Mouse (Mus musculus) intestine, postnatal 0 days (tissue): ENCODE measurements around the gene Csn1s2a. TPM values are rescaled to one million over a fixed set of nuclear protein-coding genes. Genes with fewer than 3 reads are reported as not detected.
"Not testable (repeated sequence)": the region's sequence is repeated elsewhere in the genome, so short reads cannot be mapped to it uniquely, and the experiment has no call there.

Experiments used
- ATAC-seq: fragments of 200-750 bp; cut with Nextera tagmentation; 2 replicates; pipeline ENCODE4 v1.8.0; 2017; ENCODE audit warnings: mild to moderate bottlenecking, moderate TSS enrichment, moderate library complexity
- H3K27ac ChIP-seq: fragments of 300-500 bp; sonication (generic); 2 replicates; pipeline ENCODE4 v1.5.1; 2014; ENCODE audit warnings: mild to moderate bottlenecking, low read depth, low read length, moderate library complexity
- H3K27me3 ChIP-seq: fragments of 300-500 bp; sonication (generic); replicated peaks from 2 replicates; pipeline ENCODE4 v1.6.1; 2014; ENCODE audit warnings: low read length, mixed read lengths; ENCODE audit not compliant: control insufficient read depth, insufficient read depth
- H3K36me3 ChIP-seq: fragments of 300-500 bp; sonication (generic); 2 replicates; pipeline ENCODE4 v1.6.1; 2014; ENCODE audit warnings: mild to moderate bottlenecking, moderate library complexity; ENCODE audit not compliant: control insufficient read depth, insufficient read depth
- H3K4me1 ChIP-seq: fragments of 300-500 bp; sonication (generic); replicated peaks from 2 replicates; pipeline ENCODE4 v1.6.1; 2014; ENCODE audit warnings: antibody characterized with exemption, low read length, mixed read lengths; ENCODE audit not compliant: control insufficient read depth, insufficient read depth
- H3K4me2 ChIP-seq: fragments of 300-500 bp; sonication (generic); replicated peaks from 2 replicates; pipeline ENCODE4 v1.6.1; 2014; ENCODE audit warnings: low read depth, mild to moderate bottlenecking, moderate library complexity
- H3K4me3 ChIP-seq: fragments of 300-500 bp; sonication (generic); 2 replicates; pipeline ENCODE4 v1.5.1; 2014; ENCODE audit warnings: low read depth, low read length
- H3K9ac ChIP-seq: fragments of 300-500 bp; sonication (generic); 2 replicates; pipeline ENCODE4 v1.6.1; 2014; ENCODE audit warnings: mild to moderate bottlenecking, low read depth, low read length
- H3K9me3 ChIP-seq: fragments of 300-500 bp; sonication (generic); 2 replicates; pipeline ENCODE4 v1.6.1; 2016; ENCODE audit warnings: mixed run types; ENCODE audit not compliant: control insufficient read depth
- CTCF ChIP-seq: sonication (generic); IDR thresholded peaks from 2 replicates; pipeline ENCODE4 v1.5.1; 2016; ENCODE audit warnings: low read depth, mild to moderate bottlenecking, control low read depth, antibody characterized with exemption, moderate library complexity
- WGBS: fragments of 180-500 bp; shearing (Covaris S2); extraction: QIAGEN DNeasy Blood & Tissue Kit; methylation state at CpG from one replicate; pipeline ENCODE4 v1.1.7; 2014; 5-methylcytosine and 5-hydroxymethylcytosine counted together
- polyA plus RNA-seq: library from polyadenylated mRNA; unstranded; fragments of >200 nt; fragmentation: Nextera tagmentation; extraction: Ambion mirVana; gene quantifications from 2 replicates; pipeline ENCODE4 v1.2.1, GENCODE M21; 2015

The Csn1s2a gene
- polyA plus RNA-seq = 1.5 and 5.5 TPM in 2 replicates

GRCm38 (mm10) chr5:87774267-87774666 lies at the start of gene Csn1s2a:
Gene Csn1s2a (plus strand): TSS chr5:87774567.
- H3K4me3 ChIP-seq = no peak within 1 kb of the TSS
- no peak for TF ChIP-seq CTCF
- 80% methylated on average over 1 of the region's 1 CpGs for WGBS
- H3K4me2 ChIP-seq = no peak within 1 kb of the TSS
- no peak for ATAC-seq
- H3K27ac ChIP-seq = no peak within 1 kb of the TSS
- H3K36me3 ChIP-seq = no peaks in the 10 kb centered on the region
- no peaks in the 10 kb centered on the region for H3K4me1 ChIP-seq
- H3K9ac ChIP-seq = no peak within 1 kb of the TSS
- H3K27me3 ChIP-seq = no peaks in the 10 kb centered on the region
- no peaks in the 10 kb centered on the region for H3K9me3 ChIP-seq

- ATAC-seq = no peak
- H3K4me1 ChIP-seq = no peaks in the 10 kb centered on the region
- no peak overlapping the region for H3K27ac ChIP-seq
- H3K4me3 ChIP-seq = no peak overlapping the region
- no peak overlapping the region for H3K4me2 ChIP-seq
- no peaks in the 10 kb centered on the region for H3K36me3 ChIP-seq
- no peak overlapping the region for H3K9ac ChIP-seq
- H3K9me3 ChIP-seq = no peaks in the 10 kb centered on the region
- TF ChIP-seq CTCF = no peak
- H3K27me3 ChIP-seq = no peaks in the 10 kb centered on the region
These were observed 39.5 kb upstream of the Csn1s2a start for GRCm38 (mm10) chr5:87734821-87735220.

GRCm38 (mm10) chr5:87753471-87753870 lies 20.9 kb upstream of the Csn1s2a start:
- ATAC-seq = no peak
- H3K36me3 ChIP-seq = no peaks in the 10 kb centered on the region
- H3K9ac ChIP-seq = no peak overlapping the region
- H3K4me2 ChIP-seq = no peak overlapping the region
- no peaks in the 10 kb centered on the region for H3K9me3 ChIP-seq
- no peak overlapping the region for H3K4me3 ChIP-seq
- no peak overlapping the region for H3K27ac ChIP-seq
- H3K4me1 ChIP-seq = no peaks in the 10 kb centered on the region
- TF ChIP-seq CTCF = no peak
- 92% methylated on average over 1 of the region's 1 CpGs for WGBS
- H3K27me3 ChIP-seq = no peaks in the 10 kb centered on the region

- H3K27me3 ChIP-seq = no peaks in the 10 kb centered on the region
These were observed 9.8 kb upstream of the Csn1s2a start for GRCm38 (mm10) chr5:87764546-87764945.

GRCm38 (mm10) chr5:87772151-87772550 lies 2.2 kb upstream of the Csn1s2a start:
- H3K4me3 ChIP-seq, H3K9ac ChIP-seq, H3K27ac ChIP-seq, H3K4me2 ChIP-seq, H3K27me3 ChIP-seq, H3K9me3 ChIP-seq, H3K4me1 ChIP-seq, ATAC-seq, H3K36me3 ChIP-seq: not testable (repeated sequence)
- 43% methylated on average over 2 of the region's 2 CpGs for WGBS

More at GRCm38 (mm10) chr5:87764546-87764945, 9.8 kb upstream of the Csn1s2a start:
- Histone ChIP-seq H3K27ac (no peak overlapping the region), H3K9me3 (no peaks in the 10 kb centered on the region), H3K4me3 (no peak overlapping the region), H3K4me2 (no peak overlapping the region), H3K4me1 (no peaks in the 10 kb centered on the region), H3K9ac (no peak overlapping the region), H3K36me3 (no peaks in the 10 kb centered on the region)
- 76% methylated on average over 3 of the region's 3 CpGs for WGBS
- ATAC-seq = no peak
- TF ChIP-seq CTCF = no peak

- Histone ChIP-seq H3K27me3 (no peaks in the 10 kb centered on the region), H3K4me3 (no peak overlapping the region), H3K4me1 (no peaks in the 10 kb centered on the region), H3K36me3 (no peaks in the 10 kb centered on the region), H3K9me3 (no peaks in the 10 kb centered on the region), H3K27ac (no peak overlapping the region), H3K9ac (no peak overlapping the region), H3K4me2 (no peak overlapping the region)
- 47% methylated on average over 4 of the region's 4 CpGs for WGBS
- 0 out of 2 replicates have a peak, but pooled peaks have one; percentile 9 for TF ChIP-seq CTCF
- no peak for ATAC-seq
These were observed 8.4 kb downstream of the Csn1s2a start for GRCm38 (mm10) chr5:87782731-87783130.

- H3K36me3 ChIP-seq = no peaks in the 10 kb centered on the region
- H3K9ac ChIP-seq = no peak within 1 kb of the TSS
- H3K27ac ChIP-seq = no peak within 1 kb of the TSS
- H3K4me1 ChIP-seq = no peaks in the 10 kb centered on the region
- no peak within 1 kb of the TSS for H3K4me2 ChIP-seq
- H3K9me3 ChIP-seq = no peaks in the 10 kb centered on the region
- ATAC-seq = no peak
- TF ChIP-seq CTCF = no peak
- H3K4me3 ChIP-seq = no peak within 1 kb of the TSS
- H3K27me3 ChIP-seq = no peaks in the 10 kb centered on the region
- 61% methylated on average over 2 of the region's 2 CpGs for WGBS
These were observed 33.4 kb downstream of the Csn1s2a start, which contains the start of gene Csn1s2b for GRCm38 (mm10) chr5:87807782-87808181. Gene Csn1s2b (plus strand): TSS chr5:87808082.
